Mouse (Mus musculus): ENCODE data around the gene Celf2. TPM values are rescaled to one million over a fixed set of nuclear protein-coding genes. Genes with fewer than 3 reads are reported as not detected.

The Celf2 gene
- polyA plus RNA-seq, 1 experiment from 2014 or later = 68.8 TPM

GRCm38 (mm10) chr2:6707959-6708519 lies 801.3 kb downstream of the Celf2 start:
- ATAC-seq (ENCODE audit: low read depth) = peak; percentile 53; the same call in 1 of the 2 replicates
- Histone ChIP-seq H3K27me3 (replicated peaks; ENCODE audit: control insufficient read depth, insufficient read depth, low read length) (no peaks in the 10 kb centered on the region), H3K4me2 (ENCODE audit: low read depth, low read length) (no peak overlapping the region), H3K9me3 (ENCODE audit: control insufficient read depth, low read length) (no peaks in the 10 kb centered on the region), H3K36me3 (ENCODE audit: control insufficient read depth, insufficient read depth, low read length) (no peaks in the 10 kb centered on the region), H3K4me3 (ENCODE audit: low read depth, low read length) (no peak overlapping the region), H3K27ac (replicated peaks; ENCODE audit: low read depth, low read length) (no peak overlapping the region; the same call in 1 of the 2 replicates), H3K4me1 (ENCODE audit: control insufficient read depth, insufficient read depth, low read length) (0 out of 2 replicates have a peak, but pooled peaks cover 9% of the 10 kb centered on the region), H3K9ac (ENCODE audit: low read depth, low read length) (no peak overlapping the region)
- DNase-seq (ENCODE audit: low spot score) = peak; percentile 43
- WGBS = 35% methylated on average over 5 of the region's 5 CpGs

DNA sequence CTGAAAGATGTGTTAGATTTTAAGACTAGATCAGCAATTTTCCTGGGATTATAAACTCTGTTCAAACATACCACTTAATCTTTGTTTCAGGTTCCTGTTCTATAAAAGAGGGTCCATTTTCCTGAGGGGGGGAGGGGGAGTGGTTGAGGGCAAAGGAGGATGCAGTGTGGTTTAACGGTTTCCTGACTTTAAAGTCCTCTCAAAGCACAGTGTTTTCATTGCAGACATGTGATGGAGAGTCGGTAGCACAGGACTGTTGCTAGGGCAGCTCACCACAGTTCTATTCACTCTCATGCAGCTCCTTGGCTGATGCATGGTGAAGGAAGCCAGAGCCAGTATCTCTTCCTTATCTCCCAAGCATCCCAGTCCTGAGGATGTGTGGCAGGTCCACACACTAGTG lies 802.1 kb downstream of the Celf2 start:
- Histone ChIP-seq H3K27ac (replicated peaks; ENCODE audit: low read depth, low read length) (no peak overlapping the region), H3K36me3 (ENCODE audit: control insufficient read depth, insufficient read depth, low read length) (no peaks in the 10 kb centered on the region), H3K27me3 (replicated peaks; ENCODE audit: control insufficient read depth, insufficient read depth, low read length) (no peaks in the 10 kb centered on the region), H3K9me3 (ENCODE audit: control insufficient read depth, low read length) (no peaks in the 10 kb centered on the region), H3K4me3 (ENCODE audit: low read depth, low read length) (no peak overlapping the region), H3K4me2 (ENCODE audit: low read depth, low read length) (no peak overlapping the region), H3K9ac (ENCODE audit: low read depth, low read length) (no peak overlapping the region), H3K4me1 (ENCODE audit: control insufficient read depth, insufficient read depth, low read length) (0 out of 2 replicates have a peak, but pooled peaks cover 9% of the 10 kb centered on the region)
- DNase-seq (ENCODE audit: low spot score) (no peak), ATAC-seq (ENCODE audit: low read depth) (no peak; the same call in 1 of the 2 replicates)
- 15% methylated on average over 2 of the region's 2 CpGs for WGBS

GRCm38 (mm10) chr2:6705929-6706739 lies 803.2 kb downstream of the Celf2 start:
- no peak overlapping the region for H3K27ac ChIP-seq (replicated peaks; ENCODE audit: low read depth, low read length)
- no peaks in the 10 kb centered on the region for H3K9me3 ChIP-seq (ENCODE audit: control insufficient read depth, low read length)
- H3K4me1 ChIP-seq (ENCODE audit: control insufficient read depth, insufficient read depth, low read length) = 0 out of 2 replicates have a peak, but pooled peaks cover 9% of the 10 kb centered on the region
- DNase-seq (ENCODE audit: low spot score) = no peak
- no peaks in the 10 kb centered on the region for H3K36me3 ChIP-seq (ENCODE audit: control insufficient read depth, insufficient read depth, low read length)
- no peak overlapping the region for H3K9ac ChIP-seq (ENCODE audit: low read depth, low read length)
- H3K4me3 ChIP-seq (ENCODE audit: low read depth, low read length) = no peak overlapping the region
- no peaks in the 10 kb centered on the region for H3K27me3 ChIP-seq (replicated peaks; ENCODE audit: control insufficient read depth, insufficient read depth, low read length)
- 76% methylated on average over 11 of the region's 11 CpGs for WGBS
- no peak for ATAC-seq (ENCODE audit: low read depth)
- no peak overlapping the region for H3K4me2 ChIP-seq (ENCODE audit: low read depth, low read length)

GRCm38 (mm10) chr2:6705475-6705874 lies 803.9 kb downstream of the Celf2 start:
- H3K9me3 ChIP-seq (ENCODE audit: control insufficient read depth, low read length) = no peaks in the 10 kb centered on the region
- no peak overlapping the region for H3K9ac ChIP-seq (ENCODE audit: low read depth, low read length)
- no peak; the same call in 1 of the 2 replicates for ATAC-seq (ENCODE audit: low read depth)
- no peaks in the 10 kb centered on the region for H3K36me3 ChIP-seq (ENCODE audit: control insufficient read depth, insufficient read depth, low read length)
- WGBS = 57% methylated on average over 7 of the region's 7 CpGs
- H3K27me3 ChIP-seq (replicated peaks; ENCODE audit: control insufficient read depth, insufficient read depth, low read length) = no peaks in the 10 kb centered on the region
- H3K4me2 ChIP-seq (ENCODE audit: low read depth, low read length) = no peak overlapping the region
- H3K27ac ChIP-seq (replicated peaks; ENCODE audit: low read depth, low read length) = no peak overlapping the region
- no peak overlapping the region for H3K4me3 ChIP-seq (ENCODE audit: low read depth, low read length)
- H3K4me1 ChIP-seq (ENCODE audit: control insufficient read depth, insufficient read depth, low read length) = 0 out of 2 replicates have a peak, but pooled peaks cover 9% of the 10 kb centered on the region
- no peak for DNase-seq (ENCODE audit: low spot score)

DNA sequence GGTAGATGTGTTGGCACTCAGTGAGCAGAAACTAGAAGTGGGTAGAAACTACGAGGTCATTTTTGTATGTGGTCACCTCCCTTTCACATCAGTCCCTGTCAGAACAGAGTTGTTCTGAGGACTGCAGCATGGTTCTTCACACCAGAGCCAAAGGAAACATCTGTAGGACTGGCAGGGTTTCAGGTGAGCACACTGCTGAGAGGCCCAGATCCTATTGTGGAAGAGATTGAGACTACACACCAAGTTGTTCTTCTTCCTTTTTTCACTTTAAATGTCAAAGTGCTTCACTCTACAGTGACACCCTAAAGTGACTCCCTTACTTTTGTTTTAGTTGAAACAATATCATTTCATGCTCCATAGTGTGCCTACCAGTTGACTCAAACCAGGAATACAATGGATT lies 804.6 kb downstream of the Celf2 start:
- no peaks in the 10 kb centered on the region for H3K9me3 ChIP-seq (ENCODE audit: control insufficient read depth, low read length)
- 96% methylated on average over 1 of the region's 1 CpGs for WGBS
- no peak overlapping the region for H3K9ac ChIP-seq (ENCODE audit: low read depth, low read length)
- 0 out of 2 replicates have a peak, but pooled peaks cover 9% of the 10 kb centered on the region for H3K4me1 ChIP-seq (ENCODE audit: control insufficient read depth, insufficient read depth, low read length)
- no peak overlapping the region for H3K27ac ChIP-seq (replicated peaks; ENCODE audit: low read depth, low read length)
- DNase-seq (ENCODE audit: low spot score) = no peak
- H3K36me3 ChIP-seq (ENCODE audit: control insufficient read depth, insufficient read depth, low read length) = no peaks in the 10 kb centered on the region
- H3K4me2 ChIP-seq (ENCODE audit: low read depth, low read length) = no peak overlapping the region
- ATAC-seq (ENCODE audit: low read depth) = no peak
- no peaks in the 10 kb centered on the region for H3K27me3 ChIP-seq (replicated peaks; ENCODE audit: control insufficient read depth, insufficient read depth, low read length)
- no peak overlapping the region for H3K4me3 ChIP-seq (ENCODE audit: low read depth, low read length)

GRCm38 (mm10) chr2:6704342-6704741 lies 805.0 kb downstream of the Celf2 start:
- Histone ChIP-seq H3K4me1 (ENCODE audit: control insufficient read depth, insufficient read depth, low read length) (0 out of 2 replicates have a peak, but pooled peaks cover 9% of the 10 kb centered on the region), H3K9ac (ENCODE audit: low read depth, low read length) (no peak overlapping the region), H3K27ac (replicated peaks; ENCODE audit: low read depth, low read length) (no peak overlapping the region), H3K9me3 (ENCODE audit: control insufficient read depth, low read length) (no peaks in the 10 kb centered on the region), H3K4me2 (ENCODE audit: low read depth, low read length) (no peak overlapping the region), H3K27me3 (replicated peaks; ENCODE audit: control insufficient read depth, insufficient read depth, low read length) (no peaks in the 10 kb centered on the region), H3K36me3 (ENCODE audit: control insufficient read depth, insufficient read depth, low read length) (no peaks in the 10 kb centered on the region), H3K4me3 (ENCODE audit: low read depth, low read length) (no peak overlapping the region)
- DNase-seq (ENCODE audit: low spot score) (no peak), ATAC-seq (ENCODE audit: low read depth) (no peak)
- 90% methylated on average over 7 of the region's 7 CpGs for WGBS

DNA sequence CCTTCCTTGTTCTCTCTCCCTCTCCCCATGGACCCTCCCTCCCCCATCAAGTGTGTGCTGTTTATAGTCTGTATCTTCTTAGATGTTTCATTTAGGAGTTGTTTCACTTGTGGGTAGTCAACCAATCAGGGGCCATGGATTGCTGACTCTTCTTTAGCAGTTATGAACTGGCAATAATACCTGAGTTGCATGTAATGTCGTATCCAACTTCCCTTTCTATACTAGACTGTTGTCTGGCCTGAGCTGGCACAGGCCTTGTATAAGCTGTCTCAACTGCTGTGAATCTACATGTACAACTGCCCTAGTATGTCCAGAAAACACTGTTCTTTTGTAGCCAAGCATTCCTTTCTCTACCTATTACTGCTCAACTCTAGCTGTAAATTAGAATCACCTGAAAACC lies 813.0 kb downstream of the Celf2 start:
- ATAC-seq (ENCODE audit: low read depth) (no peak), DNase-seq (ENCODE audit: low spot score) (no peak)
- Histone ChIP-seq H3K4me1 (ENCODE audit: control insufficient read depth, insufficient read depth, low read length) (no peaks in the 10 kb centered on the region), H3K27me3 (replicated peaks; ENCODE audit: control insufficient read depth, insufficient read depth, low read length) (no peaks in the 10 kb centered on the region), H3K36me3 (ENCODE audit: control insufficient read depth, insufficient read depth, low read length) (no peaks in the 10 kb centered on the region), H3K27ac (replicated peaks; ENCODE audit: low read depth, low read length) (no peak overlapping the region), H3K9me3 (ENCODE audit: control insufficient read depth, low read length) (no peaks in the 10 kb centered on the region), H3K4me3 (ENCODE audit: low read depth, low read length) (no peak overlapping the region), H3K4me2 (ENCODE audit: low read depth, low read length) (no peak overlapping the region), H3K9ac (ENCODE audit: low read depth, low read length) (no peak overlapping the region)
- WGBS = 90% methylated on average over 1 of the region's 1 CpGs

DNA sequence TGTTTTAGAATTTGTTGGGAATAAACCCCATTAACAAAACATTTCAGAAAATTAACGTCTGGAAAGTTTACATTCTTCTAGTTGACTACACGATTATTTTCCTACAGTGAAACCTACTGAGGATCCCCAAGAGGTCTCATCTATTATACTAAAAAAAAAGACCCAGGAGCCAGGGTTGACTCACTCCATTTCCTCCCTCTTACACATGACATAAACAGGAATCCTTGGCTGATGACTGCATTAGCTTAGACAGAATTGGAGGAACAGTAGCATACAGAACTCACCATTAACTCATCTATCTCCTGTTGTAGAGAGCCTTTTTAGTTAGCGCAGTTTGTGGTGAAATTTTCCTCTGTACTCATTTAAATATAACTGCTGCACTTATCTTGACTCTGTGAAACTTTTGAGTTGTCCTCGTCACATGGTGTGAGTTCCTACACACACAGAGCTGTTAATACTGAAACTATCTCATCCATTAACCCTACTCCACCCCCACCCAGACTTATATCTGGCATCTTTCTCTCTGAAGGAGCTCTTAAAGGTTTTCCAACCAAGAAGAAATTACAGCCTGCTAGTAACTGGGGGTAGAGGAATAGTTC lies 813.9 kb downstream of the Celf2 start:
- H3K36me3 ChIP-seq (ENCODE audit: control insufficient read depth, insufficient read depth, low read length) = no peaks in the 10 kb centered on the region
- 63% methylated on average over 4 of the region's 4 CpGs for WGBS
- no peak overlapping the region for H3K27ac ChIP-seq (replicated peaks; ENCODE audit: low read depth, low read length)
- H3K27me3 ChIP-seq (replicated peaks; ENCODE audit: control insufficient read depth, insufficient read depth, low read length) = no peaks in the 10 kb centered on the region
- ATAC-seq (ENCODE audit: low read depth) = no peak
- no peak overlapping the region for H3K9ac ChIP-seq (ENCODE audit: low read depth, low read length)
- no peak overlapping the region for H3K4me2 ChIP-seq (ENCODE audit: low read depth, low read length)
- H3K9me3 ChIP-seq (ENCODE audit: control insufficient read depth, low read length) = no peaks in the 10 kb centered on the region
- H3K4me3 ChIP-seq (ENCODE audit: low read depth, low read length) = no peak overlapping the region
- DNase-seq (ENCODE audit: low spot score) = no peak
- H3K4me1 ChIP-seq (ENCODE audit: control insufficient read depth, insufficient read depth, low read length) = no peaks in the 10 kb centered on the region

Data from embryonic facial prominence, embryonic 14.5 days (tissue).